Comparison of ENCODE assay signal across 30 mouse cellular contexts in genomic region chr15:61441734-61442398, GRCm38 (mm10).
DNase-seq lines count a peak whose midpoint lies in the region; ATAC-seq and TF ChIP-seq lines count a peak whose summit lies in the region.
"Had no signal": no experiment of that assay in that cellular context is flagged by ENCODE, and none has a peak within 500 bp of the region (broad histone marks: within the 10 kb centered on the region; RNA-seq: fewer than 3 reads in every experiment).

No protein-coding gene starts in this region.

- H3K27ac ChIP-seq in spleen, adult 2 months (ENCODE audit: insufficient read depth, low read length) = peak overlapping the region; percentile 91
- H3K27ac ChIP-seq in hindbrain, embryonic 12.5 days = no peak overlapping the region
- H3K27ac ChIP-seq in gastrocnemius, adult 2 months = no peak overlapping the region
- H3K27ac ChIP-seq: forebrain, embryonic 13.5 days; hindbrain, embryonic 14.5 days; limb, embryonic 10.5 days; limb, embryonic 15.5 days; liver, embryonic 13.5 days; midbrain, embryonic 12.5 days; neural tube, embryonic 13.5 days; stomach, postnatal 0 days had no signal

- no peaks in the 10 kb centered on the region for H3K36me3 ChIP-seq in spleen, adult 2 months (ENCODE audit: control insufficient read depth, insufficient read depth, low read length)
- H3K36me3 ChIP-seq in hindbrain, embryonic 12.5 days = no peaks in the 10 kb centered on the region
- H3K36me3 ChIP-seq: limb, embryonic 10.5 days; limb, embryonic 15.5 days; liver, embryonic 13.5 days; midbrain, embryonic 12.5 days; neural tube, embryonic 13.5 days had no signal

- no peak overlapping the region for H3K4me3 ChIP-seq in spleen, adult 2 months (ENCODE audit: extremely low read depth, insufficient read depth, insufficient read length)
- H3K4me3 ChIP-seq in hindbrain, embryonic 12.5 days = no peak overlapping the region
- H3K4me3 ChIP-seq in gastrocnemius, adult 2 months = no peak overlapping the region
- H3K4me3 ChIP-seq: forebrain, embryonic 13.5 days; limb, embryonic 10.5 days; limb, embryonic 15.5 days; liver, embryonic 13.5 days; midbrain, embryonic 12.5 days; myocyte; neural tube, embryonic 13.5 days had no signal

- H3K27me3 ChIP-seq in spleen, adult 2 months (ENCODE audit: control insufficient read depth, insufficient read depth, low read length) = no peaks in the 10 kb centered on the region
- H3K27me3 ChIP-seq in hindbrain, embryonic 12.5 days = no peaks in the 10 kb centered on the region
- H3K27me3 ChIP-seq: forebrain, embryonic 13.5 days; limb, embryonic 15.5 days; liver, embryonic 13.5 days; midbrain, embryonic 12.5 days; neural tube, embryonic 13.5 days had no signal

- intact Hi-C loops in gastrocnemius, adult 2 months (cut with DNase I) = no loop called here

- peak; percentile 74 for DNase-seq in A20 (ENCODE audit: low read depth, low spot score)
- DNase-seq in B cell, adult 2 months = peak; percentile 63 to 70
- DNase-seq in spleen, adult 2 months (ENCODE audit: low read depth in 1 of 2, low spot score in 2 of 2) = peak; percentile 61 to 76
- no peak for DNase-seq in gastrocnemius, adult 2 months
- no peak for DNase-seq in ovary, postnatal 10 days (ENCODE audit: low spot score)
- DNase-seq: adrenal gland, postnatal 14 days; cerebellum, adult 11 months; cerebellum, adult 9-10 months; cerebellum, postnatal 36 days; gastrocnemius, postnatal 36 days; heart, adult 18-20 months; heart, postnatal 36 days; liver, embryonic 13.5 days; lung, adult 2 months; lung, postnatal 14 days; retina, postnatal 1 day; right cerebral cortex, postnatal 14 days; thymus, postnatal 25 days had no signal

- 23% methylated on average over 4 of the region's 4 CpGs for WGBS in spleen, adult 2 months
- 76% methylated on average over 4 of the region's 4 CpGs for WGBS in hindbrain, embryonic 12.5 days

- H3K4me1 ChIP-seq in spleen, adult 2 months (ENCODE audit: control insufficient read depth, insufficient read depth, insufficient read length) = peaks cover 20% of the 10 kb centered on the region
- H3K4me1 ChIP-seq in hindbrain, embryonic 12.5 days = no peaks in the 10 kb centered on the region
- H3K4me1 ChIP-seq: forebrain, embryonic 13.5 days; limb, embryonic 10.5 days; limb, embryonic 15.5 days; liver, embryonic 13.5 days; midbrain, embryonic 12.5 days; neural tube, embryonic 13.5 days had no signal

- H3K4me2 ChIP-seq in hindbrain, embryonic 12.5 days (replicated peaks) = no peak overlapping the region
- H3K4me2 ChIP-seq: forebrain, embryonic 13.5 days; heart, embryonic 11.5 days; hindbrain, embryonic 14.5 days; limb, embryonic 15.5 days; liver, embryonic 13.5 days; midbrain, embryonic 12.5 days; neural tube, embryonic 13.5 days had no signal

- no peak overlapping the region for H3K9ac ChIP-seq in hindbrain, embryonic 12.5 days
- H3K9ac ChIP-seq: forebrain, embryonic 13.5 days; hindbrain, embryonic 14.5 days; limb, embryonic 15.5 days; liver, embryonic 13.5 days; midbrain, embryonic 12.5 days; neural tube, embryonic 13.5 days had no signal

- no peak for TF ChIP-seq POLR2A in spleen, adult 2 months (IDR thresholded peaks at IDR 0.05; ENCODE audit: low read depth, low read length)

- TF ChIP-seq CTCF in spleen, adult 2 months (IDR thresholded peaks at IDR 0.05; ENCODE audit: extremely low read depth, insufficient read depth, insufficient read length, insufficient replicate concordance) = no peak
- TF ChIP-seq CTCF in gastrocnemius, adult 2 months (IDR thresholded peaks at IDR 0.05) = no peak

- no peaks in the 10 kb centered on the region for H3K9me3 ChIP-seq in hindbrain, embryonic 12.5 days (replicated peaks)
- H3K9me3 ChIP-seq: forebrain, embryonic 13.5 days; limb, embryonic 10.5 days; limb, embryonic 15.5 days; liver, embryonic 13.5 days; midbrain, embryonic 12.5 days; neural tube, embryonic 13.5 days had no signal

- ATAC-seq in activated CD4-positive, CD25-positive, alpha-beta regulatory T cell, adult 4 months = peak; percentile 25
- ATAC-seq in hindbrain, embryonic 12.5 days (ENCODE audit: low FRiP score) = no peak
- ATAC-seq: forebrain, embryonic 13.5 days; intestine, postnatal 0 days had no signal

Comparison
In these comparisons a context has a peak if more than half of its experiments do, and no peak if none do; other contexts are left out.
1. DNase-seq: peak in A20 (single experiment), B cell, adult 2 months (2 of 2) and spleen, adult 2 months (2 of 2); none in gastrocnemius, adult 2 months (single experiment) and ovary, postnatal 10 days (single experiment).